Mouse (Mus musculus): ENCODE results near the gene Meiob.

The Meiob gene

DNA sequence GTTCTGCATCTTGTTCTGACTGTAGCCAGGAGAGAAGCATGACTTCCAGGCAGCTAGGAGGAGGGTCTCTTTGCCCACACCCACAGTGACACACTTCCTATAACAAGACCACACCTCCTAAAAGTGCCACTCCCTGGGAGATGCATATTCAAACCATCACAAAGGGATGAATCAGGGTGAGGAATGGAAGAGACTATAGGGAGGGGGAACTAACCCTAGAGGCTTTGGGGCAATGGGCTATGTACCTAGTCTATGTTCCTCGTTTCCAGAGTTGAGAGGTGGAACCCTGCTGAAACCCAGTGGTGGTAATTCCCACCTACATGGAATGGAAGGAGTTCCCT, 70.3 kb downstream of the Meiob start:
- DNase-seq (ENCODE audit: low spot score in 2 of 2), result no peak

DNA sequence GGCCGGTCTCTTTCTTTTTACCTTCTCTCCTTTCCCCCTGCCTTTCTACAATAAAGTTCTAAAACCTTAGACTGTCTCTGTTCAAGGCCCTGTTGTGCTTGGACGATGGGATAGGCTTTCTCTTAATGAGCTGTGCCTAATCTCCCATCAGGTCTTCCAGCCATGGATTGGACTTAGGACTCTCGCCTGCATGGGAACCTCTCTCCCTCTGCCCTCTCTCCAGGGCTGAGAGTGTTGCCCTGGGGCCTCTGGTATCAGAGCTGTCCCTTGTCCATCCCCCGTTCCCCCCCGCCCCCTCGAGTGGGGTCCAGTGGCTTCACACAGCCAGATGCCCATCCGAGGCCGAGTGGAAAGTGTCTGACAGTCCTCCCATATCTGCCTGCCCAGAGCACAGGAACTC, 70.9 kb downstream of the Meiob start:
- no peak for DNase-seq (ENCODE audit: low spot score in 2 of 2)

DNA sequence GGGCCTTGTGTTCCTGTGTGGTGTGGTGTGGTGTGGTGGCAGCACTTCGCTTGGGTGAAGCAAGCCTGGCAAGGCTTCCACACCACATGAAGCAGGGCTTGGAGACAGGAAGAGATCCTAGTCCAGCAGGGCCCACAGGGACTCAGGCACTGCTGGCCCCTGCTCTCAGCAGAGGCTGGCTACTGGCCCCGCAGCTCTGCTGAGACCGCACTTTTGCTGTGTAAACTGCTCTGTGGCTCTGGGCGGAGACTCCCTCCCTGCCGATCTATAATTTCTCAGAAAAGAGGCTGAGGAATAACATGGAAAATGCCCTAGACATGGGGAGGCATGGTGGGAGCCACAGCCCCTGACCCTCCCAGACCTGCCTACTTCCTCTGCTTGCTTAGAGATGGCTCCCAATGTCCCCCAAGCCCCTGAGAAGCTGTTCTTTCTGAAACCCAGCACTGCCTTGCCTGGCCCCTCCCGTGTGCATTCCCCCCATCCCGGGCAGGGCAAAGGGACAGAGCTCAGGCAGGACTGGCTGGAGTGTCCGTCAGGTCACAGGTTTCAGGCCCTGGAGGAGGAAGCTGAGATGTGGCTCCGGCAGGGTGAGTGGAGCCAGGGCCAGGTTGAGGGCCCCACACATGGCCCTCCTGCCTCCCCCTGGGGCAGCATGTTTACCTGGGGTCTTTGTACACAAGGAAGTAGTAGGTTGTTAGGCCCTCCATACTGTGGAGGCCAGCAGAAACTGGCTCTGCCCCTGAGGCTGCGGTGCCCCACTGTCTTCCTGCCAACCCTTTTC, 73.4 kb downstream of the Meiob start:
- DNase-seq (ENCODE audit: low spot score in 2 of 2), result no peak

DNA sequence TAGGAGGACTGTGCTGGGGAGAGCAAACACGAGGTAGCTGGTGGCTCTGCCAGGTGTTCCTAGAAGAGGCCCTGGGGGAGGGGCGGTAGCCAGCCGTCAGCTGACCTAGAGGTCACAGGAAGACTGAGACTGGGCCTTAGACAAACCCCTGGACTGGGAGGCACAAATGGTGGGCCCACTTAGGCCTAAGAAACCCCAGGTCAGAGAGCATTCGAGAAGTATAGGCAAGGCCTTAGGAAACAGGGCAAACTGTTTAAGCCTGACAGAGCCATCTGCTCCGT, 74.0 kb downstream of the Meiob start:
- no peak for DNase-seq (ENCODE audit: low spot score in 2 of 2)

DNA sequence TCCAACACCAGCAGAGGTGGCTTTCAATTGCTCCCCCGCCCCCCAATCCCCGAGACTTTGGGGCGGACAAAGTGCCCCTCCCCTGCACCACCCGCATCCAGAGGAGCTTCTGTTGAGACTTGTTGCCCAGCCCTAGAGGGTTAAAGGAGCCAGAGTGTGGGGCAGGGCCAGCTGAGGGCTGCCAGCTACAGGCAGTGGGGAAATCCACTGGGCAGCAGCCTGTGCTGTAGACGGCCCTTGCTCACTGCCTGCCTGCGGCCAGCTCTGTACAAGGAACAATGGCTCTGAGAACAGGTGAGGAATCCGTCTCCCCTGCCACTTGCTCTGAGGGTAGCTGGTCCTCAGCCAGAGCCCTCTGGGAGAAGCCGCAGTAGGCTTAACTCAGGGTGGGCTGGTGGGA, 74.4 kb downstream of the Meiob start:
- DNase-seq (ENCODE audit: low spot score in 2 of 2), result no peak

DNA sequence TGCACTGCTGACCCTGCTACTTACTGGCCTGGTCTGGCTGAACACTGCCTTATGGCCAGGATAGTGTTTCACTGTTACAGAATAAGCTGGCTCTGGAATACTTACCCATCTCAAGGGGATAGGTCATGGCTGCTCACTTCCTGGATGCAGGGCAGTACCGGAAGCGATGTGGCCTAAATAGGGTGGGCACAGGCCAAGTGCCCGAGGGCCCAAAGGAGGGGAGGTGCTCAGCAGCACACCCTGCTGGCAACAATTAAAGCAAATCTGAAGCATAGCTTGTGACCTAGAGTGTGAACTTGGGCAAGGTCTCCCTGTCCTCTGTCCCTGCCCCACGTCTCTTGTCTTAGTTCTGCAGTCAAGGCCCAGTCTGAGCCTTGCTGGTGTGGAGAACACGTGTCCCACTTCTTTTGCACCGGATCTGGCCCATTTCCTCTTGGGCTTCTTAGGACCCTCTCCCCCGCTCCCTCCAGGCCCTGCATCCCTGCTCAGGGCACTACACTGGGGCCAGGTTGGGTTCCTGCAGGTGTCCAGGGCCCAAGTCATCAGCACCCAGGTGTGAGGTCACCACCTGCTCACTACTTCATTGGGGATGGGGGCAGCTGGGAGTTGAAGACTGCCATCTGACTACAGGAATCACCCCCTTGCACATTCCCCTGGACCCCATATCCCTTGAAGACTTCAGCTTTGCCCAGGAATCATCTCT, 77.8 kb downstream of the Meiob start:
- DNase-seq (ENCODE audit: low spot score in 2 of 2), result no peak

DNA sequence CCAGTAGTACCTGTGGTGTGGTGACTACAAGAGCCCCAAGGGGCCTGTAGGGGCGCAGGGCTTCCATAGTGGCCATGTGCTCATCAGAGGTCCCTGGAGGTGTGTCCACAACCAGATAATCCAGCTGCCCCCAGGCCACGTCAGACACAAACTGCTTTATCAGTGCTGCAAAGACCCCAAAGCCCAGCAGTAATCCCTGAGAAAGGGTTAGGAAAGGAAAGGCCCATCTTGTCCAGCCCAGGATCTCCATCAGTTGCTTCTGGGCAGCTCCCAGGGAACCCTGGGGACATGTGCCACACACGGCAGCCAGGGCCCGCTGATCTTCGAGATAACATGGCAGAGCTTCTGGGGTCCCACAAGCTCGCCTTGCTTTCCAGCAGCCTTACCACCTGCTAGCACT, 80.3 kb downstream of the Meiob start:
- DNase-seq (ENCODE audit: low spot score in 2 of 2), result no peak

DNA sequence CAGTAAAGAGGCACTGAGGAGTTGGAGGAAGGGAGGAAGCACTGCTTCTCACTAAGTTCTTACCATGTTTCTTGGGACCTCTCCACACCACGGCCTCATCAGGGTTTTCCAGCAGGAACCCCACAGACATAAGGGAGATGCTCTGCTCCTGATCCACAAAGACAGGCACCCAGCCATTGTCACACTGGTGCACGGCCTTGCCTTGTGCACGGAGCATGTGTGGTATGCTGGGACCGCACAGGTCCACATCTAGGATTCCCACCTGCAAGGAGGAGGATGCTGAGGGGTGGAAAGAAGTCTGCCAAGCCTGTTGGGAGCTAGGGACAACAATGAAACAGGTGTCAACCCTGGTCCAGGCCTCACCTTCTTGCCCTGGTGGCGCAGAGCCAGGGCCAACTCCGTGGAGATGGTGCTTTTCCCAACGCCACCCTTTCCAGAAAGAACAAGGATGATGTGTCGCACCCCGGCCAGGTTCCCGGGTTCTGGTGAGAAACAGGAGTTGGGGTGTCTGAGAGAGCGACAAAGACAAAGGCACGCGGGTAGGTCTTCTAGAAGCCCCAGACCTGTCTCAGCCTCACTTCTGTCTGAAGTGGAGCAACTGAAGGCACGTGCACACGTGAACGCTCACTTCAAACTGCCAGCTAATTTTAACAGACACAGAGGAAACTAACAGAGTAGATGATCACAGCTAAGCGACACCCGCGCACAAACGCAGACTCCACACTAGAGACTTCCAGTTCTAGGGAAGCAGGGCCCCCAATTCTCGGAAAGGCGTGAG, 81.5 kb downstream of the Meiob start:
- no peak for DNase-seq (ENCODE audit: low spot score in 2 of 2)

DNA sequence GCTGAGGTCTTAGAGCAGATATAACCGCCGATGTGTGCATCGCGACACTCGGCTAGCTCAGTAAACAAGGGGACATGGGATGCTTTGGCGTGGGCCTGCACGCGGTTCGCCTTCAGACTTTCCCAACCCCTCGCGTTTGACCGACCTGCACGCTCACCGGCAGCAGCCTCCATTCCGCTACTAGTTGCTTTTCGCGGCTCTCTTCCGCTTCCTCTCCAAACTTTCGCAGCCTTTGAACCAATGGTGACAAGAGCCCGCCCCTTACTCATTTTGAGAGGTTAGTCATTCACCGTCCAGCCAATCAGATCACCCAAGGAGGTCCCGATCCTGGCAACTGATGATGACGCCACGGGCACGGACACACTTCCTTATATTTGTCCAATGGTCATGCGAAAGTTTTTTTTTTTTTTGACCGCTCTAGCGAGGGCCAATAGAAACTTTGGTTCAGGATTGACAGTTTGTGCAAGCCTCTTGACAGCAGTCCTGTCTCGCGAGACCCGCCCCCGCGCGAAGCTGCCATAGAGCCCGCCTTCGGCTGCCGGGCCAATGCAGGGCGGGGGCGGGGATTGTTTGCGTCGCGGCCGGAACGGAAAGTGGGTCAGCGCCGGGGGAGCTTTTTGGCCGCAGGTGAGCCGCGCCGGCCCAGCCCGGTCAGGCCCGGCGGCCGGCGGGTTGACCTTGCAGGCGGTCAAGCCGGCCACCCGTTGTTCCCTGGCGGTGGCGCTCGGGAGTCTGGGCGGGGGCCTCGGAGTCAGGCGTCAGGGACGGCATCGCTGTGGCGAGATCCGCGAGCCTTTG, 82.2 kb downstream of the Meiob start, which contains the start of the genes Nubp2 and Spsb3:
Gene Nubp2 (minus strand): TSS at position 216 of the 798 bp plus-strand sequence.
Gene Spsb3 (plus strand): TSS at position 510 of the 798 bp plus-strand sequence.
- DNase-seq (ENCODE audit: low spot score in 2 of 2), result peak; percentile 94 to 99

DNA sequence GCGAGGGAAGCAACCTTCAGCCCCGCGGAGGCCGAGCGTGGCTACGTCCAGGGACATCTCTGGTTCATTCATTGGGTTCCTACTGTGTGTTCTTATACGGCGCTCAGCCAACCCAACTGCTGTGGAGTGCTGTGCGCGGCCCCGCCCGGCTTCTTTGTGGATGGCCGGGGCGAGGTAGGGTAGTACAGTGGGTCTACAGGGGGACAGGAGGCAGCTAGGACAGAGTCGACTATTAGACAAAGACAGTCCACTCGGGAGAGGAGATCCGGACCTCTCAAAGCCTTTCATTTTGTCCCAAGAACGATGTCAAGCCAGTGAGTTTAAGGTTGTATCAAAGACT, 82.8 kb downstream of the Meiob start:
- no peak for DNase-seq (ENCODE audit: low spot score in 2 of 2)

DNA sequence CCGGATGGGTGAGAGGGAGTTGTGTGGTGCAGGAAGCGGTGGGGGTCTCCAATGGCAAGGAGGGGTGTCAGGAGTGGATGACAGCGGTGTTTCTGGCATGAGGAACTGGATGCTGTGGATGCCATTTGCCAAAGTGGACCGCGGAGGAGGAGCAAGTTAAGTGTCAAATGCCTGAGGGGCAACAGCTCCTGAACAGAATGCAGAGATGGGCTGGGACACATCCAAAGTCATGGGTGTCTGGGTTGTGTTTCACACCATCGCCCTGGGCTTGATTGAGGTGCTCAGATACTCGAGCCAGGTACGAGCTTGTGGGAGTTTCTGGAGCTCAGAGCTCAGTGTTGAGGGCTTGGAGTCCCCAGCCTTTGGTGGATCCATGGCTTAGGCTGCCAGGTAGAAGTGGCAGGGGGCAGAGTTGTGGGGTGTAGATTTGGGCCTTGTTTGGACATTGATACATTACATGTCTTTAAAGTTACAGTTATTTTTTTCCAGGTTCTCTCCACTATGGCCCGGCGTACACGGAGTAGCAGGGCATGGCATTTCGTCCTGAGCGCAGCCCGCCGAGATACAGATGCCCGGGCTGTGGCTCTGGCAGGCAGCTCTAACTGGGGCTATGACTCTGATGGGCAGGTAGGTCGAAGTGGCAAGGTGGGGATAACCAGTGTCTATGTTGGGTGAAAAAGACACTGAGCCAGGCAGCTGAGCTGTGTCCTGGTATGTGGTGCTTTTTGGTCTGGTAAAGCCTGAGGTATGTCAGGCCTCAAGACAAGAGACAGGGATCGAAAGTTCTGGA, 83.4 kb downstream of the Meiob start:
- no peak for DNase-seq (ENCODE audit: low spot score in 2 of 2)

DNA sequence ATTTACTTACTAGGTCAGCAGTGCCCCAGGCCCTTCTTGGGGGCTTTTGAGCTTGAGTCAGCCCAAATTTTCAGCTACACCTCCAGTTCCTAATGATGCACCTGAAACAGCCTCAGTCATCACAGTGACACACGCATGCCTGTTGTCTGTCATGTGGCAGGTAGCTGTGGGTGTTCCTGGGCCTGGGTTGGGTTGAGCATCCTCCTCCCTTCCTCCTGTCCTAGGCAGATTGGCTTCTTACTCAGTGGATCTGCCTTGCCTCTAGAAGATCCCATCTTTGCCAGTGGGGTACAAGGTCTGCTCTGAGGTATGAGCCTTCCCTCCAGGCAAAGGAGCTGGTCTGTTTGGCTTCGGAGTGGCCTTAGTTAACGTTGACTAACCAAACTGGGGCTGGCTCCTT, 84.8 kb downstream of the Meiob start:
- no peak for DNase-seq (ENCODE audit: low spot score in 2 of 2)

All from frontal cortex, postnatal 14 days (tissue).